Mouse (Mus musculus): ENCODE data around the gene Nrp2. TPM values are rescaled to one million over a fixed set of nuclear protein-coding genes. Genes with fewer than 3 reads are reported as not detected.

Nrp2 gene
- polyA plus RNA-seq, 1 experiment = 7.7 TPM

- H3K27ac ChIP-seq (ENCODE audit: insufficient read depth, low read length) = 0 out of 2 replicates have a peak overlapping the region, but pooled peaks have one; percentile 14
- H3K4me1 ChIP-seq (ENCODE audit: control insufficient read depth, insufficient read depth, low read length) = peaks cover 2% of the 10 kb centered on the region
- no peak overlapping the region for H3K4me3 ChIP-seq (ENCODE audit: insufficient read depth, low read length)
- TF ChIP-seq POLR2A (IDR thresholded peaks at IDR 0.05; ENCODE audit: extremely low read depth, insufficient read depth, low read length) = no peak
- no peak for TF ChIP-seq CTCF (IDR thresholded peaks at IDR 0.05; ENCODE audit: extremely low read depth, insufficient read depth, low read length)
Measured at GRCm38 (mm10) chr1:62729345-62730150, 26.5 kb downstream of the Nrp2 start.

- Histone ChIP-seq H3K4me3 (ENCODE audit: insufficient read depth, low read length) (no peak overlapping the region), H3K4me1 (ENCODE audit: control insufficient read depth, insufficient read depth, low read length) (peaks cover 2% of the 10 kb centered on the region), H3K27ac (ENCODE audit: insufficient read depth, low read length) (no peak overlapping the region)
- TF ChIP-seq POLR2A (IDR thresholded peaks at IDR 0.05; ENCODE audit: extremely low read depth, insufficient read depth, low read length) (no peak), CTCF (IDR thresholded peaks at IDR 0.05; ENCODE audit: extremely low read depth, insufficient read depth, low read length) (no peak)
Measured at GRCm38 (mm10) chr1:62732036-62732435, 29.0 kb downstream of the Nrp2 start.

GRCm38 (mm10) chr1:62734420-62734931 lies 31.4 kb downstream of the Nrp2 start:
- Histone ChIP-seq H3K4me3 (ENCODE audit: insufficient read depth, low read length) (no peak overlapping the region), H3K4me1 (ENCODE audit: control insufficient read depth, insufficient read depth, low read length) (no peaks in the 10 kb centered on the region; the same call in 1 of the 2 replicates), H3K27ac (ENCODE audit: insufficient read depth, low read length) (no peak overlapping the region)
- TF ChIP-seq POLR2A (IDR thresholded peaks at IDR 0.05; ENCODE audit: extremely low read depth, insufficient read depth, low read length) = no peak
- no peak for TF ChIP-seq CTCF (IDR thresholded peaks at IDR 0.05; ENCODE audit: extremely low read depth, insufficient read depth, low read length)

GRCm38 (mm10) chr1:62734980-62735379 lies 31.9 kb downstream of the Nrp2 start:
- Histone ChIP-seq H3K4me1 (ENCODE audit: control insufficient read depth, insufficient read depth, low read length) (no peaks in the 10 kb centered on the region; the same call in 1 of the 2 replicates), H3K27ac (ENCODE audit: insufficient read depth, low read length) (no peak overlapping the region), H3K4me3 (ENCODE audit: insufficient read depth, low read length) (no peak overlapping the region)
- TF ChIP-seq POLR2A (IDR thresholded peaks at IDR 0.05; ENCODE audit: extremely low read depth, insufficient read depth, low read length) (no peak), CTCF (IDR thresholded peaks at IDR 0.05; ENCODE audit: extremely low read depth, insufficient read depth, low read length) (no peak)

- H3K27ac ChIP-seq (ENCODE audit: insufficient read depth, low read length) = no peak overlapping the region
Measured at GRCm38 (mm10) chr1:62735835-62736234, 32.8 kb downstream of the Nrp2 start.

GRCm38 (mm10) chr1:62736455-62737012 lies 33.4 kb downstream of the Nrp2 start:
- TF ChIP-seq POLR2A (IDR thresholded peaks at IDR 0.05; ENCODE audit: extremely low read depth, insufficient read depth, low read length) = no peak
- TF ChIP-seq CTCF (IDR thresholded peaks at IDR 0.05; ENCODE audit: extremely low read depth, insufficient read depth, low read length) = no peak
- H3K4me3 ChIP-seq (ENCODE audit: insufficient read depth, low read length) = no peak overlapping the region
- no peaks in the 10 kb centered on the region for H3K4me1 ChIP-seq (ENCODE audit: control insufficient read depth, insufficient read depth, low read length)
- no peak overlapping the region for H3K27ac ChIP-seq (ENCODE audit: insufficient read depth, low read length)

More at GRCm38 (mm10) chr1:62735835-62736234, 32.8 kb downstream of the Nrp2 start:
- Histone ChIP-seq H3K4me1 (ENCODE audit: control insufficient read depth, insufficient read depth, low read length) (no peaks in the 10 kb centered on the region), H3K4me3 (ENCODE audit: insufficient read depth, low read length) (no peak overlapping the region)
- TF ChIP-seq POLR2A (IDR thresholded peaks at IDR 0.05; ENCODE audit: extremely low read depth, insufficient read depth, low read length) (no peak), CTCF (IDR thresholded peaks at IDR 0.05; ENCODE audit: extremely low read depth, insufficient read depth, low read length) (no peak)

- no peak for TF ChIP-seq POLR2A (IDR thresholded peaks at IDR 0.05; ENCODE audit: extremely low read depth, insufficient read depth, low read length)
- TF ChIP-seq CTCF (IDR thresholded peaks at IDR 0.05; ENCODE audit: extremely low read depth, insufficient read depth, low read length) = no peak
Measured at GRCm38 (mm10) chr1:62738165-62738564, 35.1 kb downstream of the Nrp2 start.

GRCm38 (mm10) chr1:62742092-62742491 lies 39.0 kb downstream of the Nrp2 start:
- Histone ChIP-seq H3K27ac (ENCODE audit: insufficient read depth, low read length) (no peak overlapping the region), H3K4me3 (ENCODE audit: insufficient read depth, low read length) (no peak overlapping the region)
- TF ChIP-seq POLR2A (IDR thresholded peaks at IDR 0.05; ENCODE audit: extremely low read depth, insufficient read depth, low read length) (no peak), CTCF (IDR thresholded peaks at IDR 0.05; ENCODE audit: extremely low read depth, insufficient read depth, low read length) (no peak)

More at GRCm38 (mm10) chr1:62738165-62738564, 35.1 kb downstream of the Nrp2 start:
- Histone ChIP-seq H3K4me3 (ENCODE audit: insufficient read depth, low read length) (no peak overlapping the region), H3K4me1 (ENCODE audit: control insufficient read depth, insufficient read depth, low read length) (no peaks in the 10 kb centered on the region), H3K27ac (ENCODE audit: insufficient read depth, low read length) (no peak overlapping the region)

GRCm38 (mm10) chr1:62743064-62743694 lies 40.1 kb downstream of the Nrp2 start:
- no peak overlapping the region for H3K4me3 ChIP-seq (ENCODE audit: insufficient read depth, low read length)
- TF ChIP-seq POLR2A (IDR thresholded peaks at IDR 0.05; ENCODE audit: extremely low read depth, insufficient read depth, low read length) (no peak), CTCF (IDR thresholded peaks at IDR 0.05; ENCODE audit: extremely low read depth, insufficient read depth, low read length) (no peak)
- H3K4me1 ChIP-seq (ENCODE audit: control insufficient read depth, insufficient read depth, low read length) = no peaks in the 10 kb centered on the region; the same call in 1 of the 2 replicates
- H3K27ac ChIP-seq (ENCODE audit: insufficient read depth, low read length) = no peak overlapping the region; the same call in 1 of the 2 replicates

More at GRCm38 (mm10) chr1:62742092-62742491, 39.0 kb downstream of the Nrp2 start:
- no peaks in the 10 kb centered on the region for H3K4me1 ChIP-seq (ENCODE audit: control insufficient read depth, insufficient read depth, low read length)
